Mouse (Mus musculus) forebrain, postnatal 0 days (tissue): ENCODE measurements around the gene Itpr3. TPM values are rescaled to one million over a fixed set of nuclear protein-coding genes. Genes with fewer than 3 reads are reported as not detected.

ENCODE experiments used
- ATAC-seq: fragments of 200-750 bp; cut with Nextera tagmentation; 2 replicates; pipeline ENCODE4 v1.8.0; 2017; ENCODE audit warnings: mild to moderate bottlenecking, moderate library complexity
- DNase-seq: peaks from one replicate; pipeline ENCODE4 v3.0.0-alpha.2; 2015
- H3K27ac ChIP-seq: fragments of 300-500 bp; sonication (generic); 2 replicates; pipeline ENCODE4 v1.5.1; 2014; ENCODE audit warnings: low read depth, mild to moderate bottlenecking, antibody characterized with exemption, low read length, moderate library complexity, mixed read lengths
- H3K27me3 ChIP-seq: fragments of 300-500 bp; sonication (generic); 2 replicates; pipeline ENCODE4 v1.6.1; 2014; ENCODE audit warnings: mild to moderate bottlenecking, low read length, mixed read lengths; ENCODE audit not compliant: insufficient read depth
- H3K36me3 ChIP-seq: fragments of 300-500 bp; sonication (generic); 2 replicates; pipeline ENCODE4 v1.6.1; 2014; ENCODE audit warnings: mild to moderate bottlenecking, moderate library complexity; ENCODE audit not compliant: insufficient read depth
- H3K4me1 ChIP-seq: fragments of 300-500 bp; sonication (generic); 2 replicates; pipeline ENCODE4 v1.6.1; 2014; ENCODE audit warnings: antibody characterized with exemption; ENCODE audit not compliant: insufficient read depth
- H3K4me2 ChIP-seq: fragments of 300-500 bp; sonication (generic); 2 replicates; pipeline ENCODE4 v1.6.1; 2014; ENCODE audit warnings: low read depth, mild to moderate bottlenecking, moderate library complexity
- H3K4me3 ChIP-seq: fragments of 300-500 bp; sonication (generic); 2 replicates; pipeline ENCODE4 v1.5.1; 2014; ENCODE audit warnings: low read depth, low read length, mixed read lengths
- H3K9ac ChIP-seq: fragments of 300-500 bp; sonication (generic); 2 replicates; pipeline ENCODE4 v1.6.1; 2014; ENCODE audit warnings: mild to moderate bottlenecking
- H3K9me3 ChIP-seq: fragments of 300-500 bp; sonication (generic); 2 replicates; pipeline ENCODE4 v1.6.1; 2016; ENCODE audit warnings: low read length
- CTCF ChIP-seq: sonication (generic); IDR thresholded peaks from 2 replicates; pipeline ENCODE4 v1.5.1; 2016; ENCODE audit warnings: antibody characterized with exemption, control low read depth, low read depth
- WGBS: fragments of 180-500 bp; shearing (Covaris S2); extraction: QIAGEN DNeasy Blood & Tissue Kit; methylation state at CpG from one replicate; pipeline ENCODE4 v1.1.7; 2014; 5-methylcytosine and 5-hydroxymethylcytosine counted together
- polyA plus RNA-seq: library from polyadenylated mRNA; unstranded; fragments of >200 nt; fragmentation: Nextera tagmentation; extraction: Ambion mirVana; gene quantifications from 2 replicates; pipeline ENCODE4 v1.2.1, GENCODE M21; 2015
- total RNA-seq: library from RNA; depleted of rRNA; stranded (reverse); fragments of >200 nt; gene quantifications from 2 replicates; pipeline ENCODE4 v1.2.3, GENCODE M21; 2014

Itpr3 gene
- total and polyA plus RNA-seq, 2 experiments from 2014 or later, result 0.30 to 2.9 TPM

- H3K27me3 ChIP-seq, result no peaks in the 10 kb centered on the region
- no peak overlapping the region for H3K4me3 ChIP-seq
- H3K36me3 ChIP-seq, result no peaks in the 10 kb centered on the region
- 64% methylated on average over 7 of the region's 7 CpGs for WGBS
- H3K9me3 ChIP-seq, result no peaks in the 10 kb centered on the region
- no peak for TF ChIP-seq CTCF
- ATAC-seq (no peak), DNase-seq (no peak)
- H3K27ac ChIP-seq, result no peak overlapping the region
- H3K9ac ChIP-seq, result no peak overlapping the region
- H3K4me1 ChIP-seq, result no peaks in the 10 kb centered on the region
- H3K4me2 ChIP-seq, result no peak overlapping the region
These were observed 20.6 kb upstream of the Itpr3 start for GRCm38 (mm10) chr17:27036465-27036864.

- Histone ChIP-seq H3K27ac (no peak overlapping the region), H3K4me2 (no peak overlapping the region), H3K4me1 (no peaks in the 10 kb centered on the region), H3K27me3 (no peaks in the 10 kb centered on the region), H3K9ac (no peak overlapping the region), H3K9me3 (no peaks in the 10 kb centered on the region), H3K36me3 (no peaks in the 10 kb centered on the region), H3K4me3 (no peak overlapping the region)
- WGBS, result 41% methylated on average over 18 of the region's 18 CpGs
- TF ChIP-seq CTCF, result no peak
- peak; percentile 44; the same call in 1 of the 2 replicates for ATAC-seq
- no peak for DNase-seq
These were observed 18.6 kb upstream of the Itpr3 start for GRCm38 (mm10) chr17:27038335-27039050.

- no peak overlapping the region for H3K27ac ChIP-seq
- no peak for TF ChIP-seq CTCF
- no peak overlapping the region for H3K4me3 ChIP-seq
- ATAC-seq, result no peak
- 69% methylated on average over 10 of the region's 10 CpGs for WGBS
- no peak for DNase-seq
- H3K4me2 ChIP-seq, result no peak overlapping the region
- no peaks in the 10 kb centered on the region for H3K4me1 ChIP-seq
- H3K36me3 ChIP-seq, result no peaks in the 10 kb centered on the region
- H3K27me3 ChIP-seq, result no peaks in the 10 kb centered on the region
- H3K9me3 ChIP-seq, result no peaks in the 10 kb centered on the region
- no peak overlapping the region for H3K9ac ChIP-seq
These were observed 17.5 kb upstream of the Itpr3 start for GRCm38 (mm10) chr17:27039432-27040102.

- DNase-seq (peak; percentile 21), ATAC-seq (peak; percentile 44; the same call in 1 of the 2 replicates)
- 15% methylated on average over 20 of the region's 20 CpGs for WGBS
- no peaks in the 10 kb centered on the region for H3K36me3 ChIP-seq
- no peak for TF ChIP-seq CTCF
- no peak overlapping the region for H3K9ac ChIP-seq
- H3K27ac ChIP-seq, result no peak overlapping the region
- H3K4me1 ChIP-seq, result no peaks in the 10 kb centered on the region
- 0 out of 2 replicates have a peak overlapping the region, but pooled peaks have one; percentile 26 for H3K4me2 ChIP-seq
- H3K27me3 ChIP-seq, result no peaks in the 10 kb centered on the region
- no peaks in the 10 kb centered on the region for H3K9me3 ChIP-seq
- no peak overlapping the region for H3K4me3 ChIP-seq
These were observed 16.6 kb upstream of the Itpr3 start for GRCm38 (mm10) chr17:27040304-27041045.

GRCm38 (mm10) chr17:27041046-27041786 lies 15.9 kb upstream of the Itpr3 start:
- no peak overlapping the region for H3K4me3 ChIP-seq
- H3K27ac ChIP-seq, result no peak overlapping the region
- DNase-seq (no peak), ATAC-seq (peak; percentile 17; the same call in 1 of the 2 replicates)
- no peaks in the 10 kb centered on the region for H3K9me3 ChIP-seq
- WGBS, result 54% methylated on average over 10 of the region's 13 CpGs
- no peaks in the 10 kb centered on the region for H3K27me3 ChIP-seq
- no peak overlapping the region for H3K9ac ChIP-seq
- no peaks in the 10 kb centered on the region for H3K36me3 ChIP-seq
- H3K4me2 ChIP-seq, result no peak overlapping the region
- no peaks in the 10 kb centered on the region for H3K4me1 ChIP-seq
- no peak for TF ChIP-seq CTCF

- DNase-seq, result no peak
- no peaks in the 10 kb centered on the region for H3K4me1 ChIP-seq
- H3K36me3 ChIP-seq, result no peaks in the 10 kb centered on the region
- 90% methylated on average over 2 of the region's 2 CpGs for WGBS
- no peak for TF ChIP-seq CTCF
- no peak overlapping the region for H3K4me2 ChIP-seq
- H3K27ac ChIP-seq, result no peak overlapping the region
- ATAC-seq, result no peak
- H3K9ac ChIP-seq, result no peak overlapping the region
- H3K4me3 ChIP-seq, result no peak overlapping the region
- H3K9me3 ChIP-seq, result no peaks in the 10 kb centered on the region
- no peaks in the 10 kb centered on the region for H3K27me3 ChIP-seq
These were observed 15.4 kb upstream of the Itpr3 start for GRCm38 (mm10) chr17:27041787-27042055.
